In the genomic region with DNA sequence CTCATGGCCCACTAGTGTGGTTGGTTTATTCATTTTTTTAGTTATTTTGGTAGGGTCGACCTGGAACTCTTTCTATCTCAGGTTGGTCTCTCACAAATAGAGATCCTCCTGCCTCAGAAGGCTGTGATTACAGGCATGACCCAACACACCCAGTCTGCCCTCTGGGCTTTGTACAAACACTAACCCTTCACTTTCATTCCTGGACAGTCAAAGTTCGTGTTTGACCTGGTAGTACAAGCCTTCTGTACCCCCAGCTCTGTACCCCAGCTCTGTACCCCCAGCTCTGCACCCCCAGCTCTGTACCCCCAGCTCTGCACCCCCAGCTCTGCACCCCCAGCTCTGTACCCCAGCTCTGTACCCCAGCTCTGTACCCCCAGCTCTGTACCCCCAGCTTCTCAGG, we compare ENCODE assay signal across 34 mouse cellular contexts. TPM values are rescaled to one million over a fixed set of nuclear protein-coding genes. Genes with fewer than 3 reads are reported as not detected.
"Had no signal": no experiment of that assay in that cellular context is flagged by ENCODE, and none has a peak within 500 bp of the region (broad histone marks: within the 10 kb centered on the region; RNA-seq: fewer than 3 reads in every experiment).

No protein-coding gene starts in this region.

RNA-seq across cellular contexts. Expression of a gene that starts 11.0 kb away (rescaled TPM):
- total RNA-seq: left cerebral cortex, adult 18-20 months; left cerebral cortex, adult 2 months; left cerebral cortex, adult 8-10 months; left cerebral cortex, postnatal 10 days; left cerebral cortex, postnatal 14 days; left cerebral cortex, postnatal 25 days; left cerebral cortex, postnatal 36 days; megakaryocyte progenitor cell, adult 5-6 weeks; megakaryocyte, adult 5-6 weeks; megakaryocyte-erythroid progenitor cell, adult 5-6 weeks; midbrain, postnatal 0 days had no signal
- polyA plus RNA-seq: limb, embryonic 10.5 days; limb, embryonic 12.5 days; limb, embryonic 13.5 days; lung, adult 2 months; lung, embryonic 14.5 days; lung, embryonic 15.5 days; lung, embryonic 16.5 days; macrophage; midbrain, embryonic 12.5 days; midbrain, embryonic 16.5 days; midbrain, postnatal 0 days; myocyte; neural tube, embryonic 11.5 days; neural tube, embryonic 12.5 days had no signal

RNA-seq across cellular contexts. Expression of a gene that starts 39.0 kb away (rescaled TPM):
- total RNA-seq: left cerebral cortex, adult 18-20 months; left cerebral cortex, adult 2 months; left cerebral cortex, adult 8-10 months; left cerebral cortex, postnatal 10 days; left cerebral cortex, postnatal 14 days; left cerebral cortex, postnatal 25 days; left cerebral cortex, postnatal 36 days; left cerebral cortex, postnatal 4 days; megakaryocyte-erythroid progenitor cell, adult 5-6 weeks; midbrain, postnatal 0 days had no signal
- polyA plus RNA-seq: limb, embryonic 10.5 days; limb, embryonic 11.5 days; limb, embryonic 12.5 days; liver, embryonic 12.5 days; liver, embryonic 13.5 days; liver, embryonic 14.5 days; liver, postnatal 0 days; midbrain, embryonic 11.5 days; midbrain, embryonic 12.5 days; midbrain, embryonic 13.5 days; midbrain, embryonic 14.5 days; midbrain, embryonic 15.5 days; midbrain, embryonic 16.5 days; midbrain, postnatal 0 days; myocyte; neural tube, embryonic 11.5 days; neural tube, embryonic 12.5 days had no signal
